Mouse (Mus musculus): Measurements from ENCODE around the gene Tnni2. TPM values are rescaled to one million over a fixed set of nuclear protein-coding genes. Genes with fewer than 3 reads are reported as not detected.
A peak's percentile ranks its signal among the peaks of the same experiment; 100 is the strongest.

Tnni2 gene
- polyA plus RNA-seq (2015; fragmentation: Nextera tagmentation; extraction: Ambion mirVana) = 17.6 and 61.1 TPM in 2 replicates

DNA sequence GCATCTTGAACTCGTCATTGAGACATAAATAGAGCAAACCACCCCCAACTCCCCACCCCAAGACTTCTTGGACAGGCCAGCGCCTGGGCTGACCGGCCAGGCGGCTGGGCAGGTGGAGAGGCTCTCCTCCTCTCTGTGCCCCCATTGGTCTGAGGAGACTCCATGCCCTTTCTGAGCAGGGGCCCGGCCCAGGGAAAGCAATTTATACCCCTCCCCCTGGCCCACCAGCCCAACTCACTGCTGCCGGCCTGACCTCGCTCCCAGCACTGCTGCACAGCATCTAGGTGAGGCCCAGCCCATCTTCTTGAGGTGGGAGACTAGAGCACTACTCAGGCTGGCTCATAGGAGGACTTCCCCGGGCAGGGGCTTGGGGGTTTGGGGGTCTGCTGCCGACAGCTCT, at the start of gene Tnni2:
Tnni2 (plus strand) TSS at position 224 of the 400 bp plus-strand sequence.
- Histone ChIP-seq H3K27ac (ENCODE audit: low read length) (peak within 1 kb of the TSS; percentile 50), H3K9ac (ENCODE audit: low read length) (peak within 1 kb of the TSS; percentile 63), H3K4me2 (ENCODE audit: low read depth, low read length) (no peak within 1 kb of the TSS), H3K36me3 (ENCODE audit: control insufficient read depth, insufficient read depth, low read length) (no peaks in the 10 kb centered on the region), H3K27me3 (ENCODE audit: control insufficient read depth, insufficient read depth, low read depth, low read length) (no peaks in the 10 kb centered on the region), H3K4me3 (ENCODE audit: low read length) (no peak within 1 kb of the TSS), H3K4me1 (replicated peaks; ENCODE audit: control insufficient read depth, insufficient read depth, low read length) (peaks cover 12% of the 10 kb centered on the region; the same call in 1 of the 2 replicates), H3K9me3 (ENCODE audit: control insufficient read depth, low read length) (no peaks in the 10 kb centered on the region)
- ATAC-seq (ENCODE audit: low read depth) = no peak
- WGBS = 77% methylated on average over 9 of the region's 9 CpGs

DNA sequence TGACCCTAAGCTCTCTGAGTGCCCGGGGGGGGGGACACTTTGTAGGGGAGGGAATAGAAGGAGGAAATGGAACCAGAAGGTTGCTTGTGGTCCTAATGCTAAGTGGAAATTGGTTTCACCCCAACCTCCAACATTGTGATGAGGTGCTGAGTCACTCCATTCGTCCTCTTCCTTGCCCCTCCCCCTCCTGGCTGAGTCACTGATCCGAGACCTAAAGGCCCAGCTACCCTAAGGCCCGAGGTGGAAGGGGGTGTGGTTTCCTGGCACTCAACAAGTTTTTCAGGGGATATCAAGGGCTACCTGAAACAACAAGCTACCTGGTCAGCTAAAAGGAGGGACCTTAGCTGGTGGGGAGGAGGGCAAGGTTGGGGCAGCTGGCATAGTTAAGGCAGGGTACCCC, 48.4 kb upstream of the Tnni2 start:
- Histone ChIP-seq H3K27me3 (ENCODE audit: control insufficient read depth, insufficient read depth, low read depth, low read length) (no peaks in the 10 kb centered on the region), H3K27ac (ENCODE audit: low read length) (no peak overlapping the region), H3K36me3 (ENCODE audit: control insufficient read depth, insufficient read depth, low read length) (no peaks in the 10 kb centered on the region), H3K9ac (ENCODE audit: low read length) (no peak overlapping the region), H3K4me3 (ENCODE audit: low read length) (no peak overlapping the region), H3K9me3 (ENCODE audit: control insufficient read depth, low read length) (no peaks in the 10 kb centered on the region), H3K4me1 (replicated peaks; ENCODE audit: control insufficient read depth, insufficient read depth, low read length) (0 out of 2 replicates have a peak, but pooled peaks cover 1% of the 10 kb centered on the region), H3K4me2 (ENCODE audit: low read depth, low read length) (no peak overlapping the region)
- 23% methylated on average over 4 of the region's 4 CpGs for WGBS
- no peak for ATAC-seq (ENCODE audit: low read depth)

DNA sequence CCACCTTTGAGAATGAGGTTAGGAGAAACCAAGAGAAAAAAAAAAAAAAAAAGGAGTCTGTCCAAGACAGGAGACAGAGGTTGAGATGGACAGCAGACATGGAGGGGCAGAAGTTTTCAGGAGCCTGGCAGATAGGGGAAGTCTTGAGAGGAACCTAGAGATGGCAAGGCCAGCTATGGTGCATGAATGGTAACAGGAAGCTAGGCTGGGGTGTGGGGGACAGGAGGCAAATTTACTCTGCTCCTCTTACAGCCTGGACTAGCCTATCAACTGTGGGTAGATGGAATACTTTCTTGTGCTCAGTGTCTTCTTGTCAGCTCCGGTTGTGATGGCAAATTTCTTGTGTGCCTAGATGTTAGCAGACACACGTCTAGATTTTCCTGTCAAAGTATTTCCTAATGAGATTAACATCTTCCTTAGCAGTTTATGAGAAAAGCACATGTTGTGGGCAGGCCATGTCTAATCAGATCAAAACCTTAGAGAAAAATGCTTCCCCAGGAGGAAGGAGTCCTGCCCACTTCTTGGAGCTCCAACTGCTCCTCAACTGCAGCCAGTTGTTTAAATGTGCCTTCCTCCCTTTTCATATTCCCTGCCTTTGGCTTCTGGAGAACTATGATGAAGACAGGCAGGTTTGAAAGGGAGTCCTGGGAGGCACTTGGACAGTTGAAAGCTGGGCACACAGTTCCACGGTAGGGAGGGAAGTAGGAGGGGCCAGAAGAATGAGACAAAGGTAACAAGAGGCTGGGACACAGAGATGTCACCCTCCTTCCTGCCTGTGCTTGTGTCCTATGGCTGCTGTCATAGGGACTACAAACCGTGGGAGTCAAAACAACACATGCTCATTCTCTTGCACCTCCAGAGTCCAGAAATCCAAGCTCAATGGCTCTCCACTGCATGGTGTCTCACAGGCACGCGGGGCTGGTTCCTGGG, 47.1 kb upstream of the Tnni2 start:
- H3K4me3 ChIP-seq (ENCODE audit: low read length) = no peak overlapping the region
- no peak overlapping the region for H3K27ac ChIP-seq (ENCODE audit: low read length)
- no peaks in the 10 kb centered on the region for H3K4me1 ChIP-seq (replicated peaks; ENCODE audit: control insufficient read depth, insufficient read depth, low read length)
- H3K27me3 ChIP-seq (ENCODE audit: control insufficient read depth, insufficient read depth, low read depth, low read length) = no peaks in the 10 kb centered on the region
- WGBS = 57% methylated on average over 6 of the region's 6 CpGs
- no peak overlapping the region for H3K9ac ChIP-seq (ENCODE audit: low read length)
- H3K9me3 ChIP-seq (ENCODE audit: control insufficient read depth, low read length) = no peaks in the 10 kb centered on the region
- no peak for ATAC-seq (ENCODE audit: low read depth)
- no peaks in the 10 kb centered on the region for H3K36me3 ChIP-seq (ENCODE audit: control insufficient read depth, insufficient read depth, low read length)
- H3K4me2 ChIP-seq (ENCODE audit: low read depth, low read length) = no peak overlapping the region

DNA sequence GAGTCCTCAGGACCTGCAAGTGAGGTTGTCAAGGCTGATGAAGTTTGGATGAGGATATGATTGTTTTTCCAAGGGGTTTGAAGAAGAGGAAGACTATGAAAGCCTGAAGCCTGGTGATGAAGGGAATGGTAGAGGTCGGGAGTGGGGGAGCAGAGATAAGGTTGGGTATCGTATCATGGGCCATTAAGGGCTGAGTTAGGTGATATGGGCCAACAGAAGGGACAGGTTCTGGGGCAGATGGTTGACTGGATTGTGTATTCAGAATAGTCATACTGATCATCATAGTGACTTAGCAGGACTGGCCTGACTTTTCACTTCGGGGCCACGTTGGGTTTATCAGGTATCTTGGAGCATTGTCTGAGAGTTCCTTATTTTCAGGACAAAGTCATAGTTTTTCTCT, 46.1 kb upstream of the Tnni2 start:
- 77% methylated on average over 4 of the region's 4 CpGs for WGBS
- Histone ChIP-seq H3K4me3 (ENCODE audit: low read length) (no peak overlapping the region), H3K9me3 (ENCODE audit: control insufficient read depth, low read length) (no peaks in the 10 kb centered on the region), H3K27ac (ENCODE audit: low read length) (no peak overlapping the region), H3K9ac (ENCODE audit: low read length) (no peak overlapping the region), H3K4me2 (ENCODE audit: low read depth, low read length) (no peak overlapping the region), H3K4me1 (replicated peaks; ENCODE audit: control insufficient read depth, insufficient read depth, low read length) (no peaks in the 10 kb centered on the region), H3K36me3 (ENCODE audit: control insufficient read depth, insufficient read depth, low read length) (no peaks in the 10 kb centered on the region), H3K27me3 (ENCODE audit: control insufficient read depth, insufficient read depth, low read depth, low read length) (no peaks in the 10 kb centered on the region)
- ATAC-seq (ENCODE audit: low read depth) = no peak

DNA sequence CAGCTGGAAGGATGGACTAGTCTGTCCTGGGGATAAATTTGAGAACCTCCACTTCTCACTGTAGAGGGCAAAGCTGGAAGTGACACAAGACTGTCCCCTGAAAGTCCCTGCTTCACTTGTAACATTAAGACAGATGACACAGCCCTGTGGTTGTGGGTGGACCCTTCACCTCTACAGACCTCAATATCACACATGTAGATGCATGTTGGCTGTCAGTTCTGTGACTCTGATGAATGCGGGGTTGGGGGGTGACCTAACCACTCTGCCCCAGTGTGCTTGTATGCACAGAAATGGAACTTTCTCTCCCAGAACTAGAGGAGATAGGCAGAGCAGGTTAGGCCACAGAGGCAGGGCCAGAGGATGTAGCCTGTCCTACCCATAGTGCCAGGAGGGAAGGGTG, 45.0 kb upstream of the Tnni2 start:
- Histone ChIP-seq H3K4me2 (ENCODE audit: low read depth, low read length) (no peak overlapping the region), H3K4me1 (replicated peaks; ENCODE audit: control insufficient read depth, insufficient read depth, low read length) (no peaks in the 10 kb centered on the region), H3K9me3 (ENCODE audit: control insufficient read depth, low read length) (no peaks in the 10 kb centered on the region), H3K27ac (ENCODE audit: low read length) (no peak overlapping the region), H3K36me3 (ENCODE audit: control insufficient read depth, insufficient read depth, low read length) (no peaks in the 10 kb centered on the region), H3K4me3 (ENCODE audit: low read length) (no peak overlapping the region), H3K9ac (ENCODE audit: low read length) (no peak overlapping the region), H3K27me3 (ENCODE audit: control insufficient read depth, insufficient read depth, low read depth, low read length) (no peaks in the 10 kb centered on the region)
- WGBS = 100% methylated on average over 1 of the region's 1 CpGs
- ATAC-seq (ENCODE audit: low read depth) = no peak

DNA sequence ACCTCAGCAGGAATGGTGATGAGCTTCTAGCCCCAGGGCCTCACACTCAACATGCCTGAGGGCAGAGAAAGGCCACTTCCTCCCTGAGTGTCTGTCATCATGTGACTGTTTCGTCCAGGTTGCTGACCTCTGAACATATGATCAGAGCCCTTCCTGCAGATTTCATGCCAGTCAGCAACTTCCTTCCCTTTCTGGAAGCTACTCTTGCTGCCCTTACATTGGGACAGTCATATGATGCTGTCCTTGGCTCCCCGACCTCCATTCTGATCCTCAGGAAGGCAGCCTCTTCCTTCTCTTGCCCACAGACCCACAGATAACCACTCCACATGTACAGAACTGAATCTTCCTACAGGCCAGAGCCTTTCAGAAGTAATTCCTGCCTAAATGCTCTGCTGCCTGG, 43.6 kb upstream of the Tnni2 start:
- ATAC-seq (ENCODE audit: low read depth) = peak; percentile 29; the same call in 1 of the 2 replicates
- no peaks in the 10 kb centered on the region for H3K27me3 ChIP-seq (ENCODE audit: control insufficient read depth, insufficient read depth, low read depth, low read length)
- H3K4me2 ChIP-seq (ENCODE audit: low read depth, low read length) = no peak overlapping the region
- H3K4me1 ChIP-seq (replicated peaks; ENCODE audit: control insufficient read depth, insufficient read depth, low read length) = no peaks in the 10 kb centered on the region
- no peak overlapping the region for H3K4me3 ChIP-seq (ENCODE audit: low read length)
- H3K9ac ChIP-seq (ENCODE audit: low read length) = no peak overlapping the region
- 41% methylated on average over 2 of the region's 2 CpGs for WGBS
- no peak overlapping the region for H3K27ac ChIP-seq (ENCODE audit: low read length)
- H3K9me3 ChIP-seq (ENCODE audit: control insufficient read depth, low read length) = no peaks in the 10 kb centered on the region
- H3K36me3 ChIP-seq (ENCODE audit: control insufficient read depth, insufficient read depth, low read length) = no peaks in the 10 kb centered on the region

DNA sequence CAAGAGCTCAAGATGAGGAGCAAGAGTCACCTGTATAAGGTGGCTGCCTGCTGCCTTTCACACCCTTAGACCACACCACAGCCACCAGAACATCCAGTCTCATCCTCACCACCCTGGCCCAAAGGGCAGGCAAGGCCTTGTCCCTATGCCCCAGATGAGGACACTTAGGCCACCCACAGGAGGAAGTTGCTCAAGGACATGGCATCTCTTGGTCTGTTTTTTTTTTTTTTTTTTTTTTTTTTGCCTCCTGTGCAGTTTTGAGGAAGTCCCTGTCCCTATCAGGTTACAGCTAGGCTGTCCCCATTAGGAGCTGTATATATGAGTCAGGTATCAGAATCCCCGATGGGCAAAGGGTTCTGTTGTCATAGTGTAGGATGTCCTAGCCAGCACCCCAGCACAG, 42.4 kb upstream of the Tnni2 start:
- no peaks in the 10 kb centered on the region for H3K9me3 ChIP-seq (ENCODE audit: control insufficient read depth, low read length)
- 62% methylated on average over 1 of the region's 1 CpGs for WGBS

DNA sequence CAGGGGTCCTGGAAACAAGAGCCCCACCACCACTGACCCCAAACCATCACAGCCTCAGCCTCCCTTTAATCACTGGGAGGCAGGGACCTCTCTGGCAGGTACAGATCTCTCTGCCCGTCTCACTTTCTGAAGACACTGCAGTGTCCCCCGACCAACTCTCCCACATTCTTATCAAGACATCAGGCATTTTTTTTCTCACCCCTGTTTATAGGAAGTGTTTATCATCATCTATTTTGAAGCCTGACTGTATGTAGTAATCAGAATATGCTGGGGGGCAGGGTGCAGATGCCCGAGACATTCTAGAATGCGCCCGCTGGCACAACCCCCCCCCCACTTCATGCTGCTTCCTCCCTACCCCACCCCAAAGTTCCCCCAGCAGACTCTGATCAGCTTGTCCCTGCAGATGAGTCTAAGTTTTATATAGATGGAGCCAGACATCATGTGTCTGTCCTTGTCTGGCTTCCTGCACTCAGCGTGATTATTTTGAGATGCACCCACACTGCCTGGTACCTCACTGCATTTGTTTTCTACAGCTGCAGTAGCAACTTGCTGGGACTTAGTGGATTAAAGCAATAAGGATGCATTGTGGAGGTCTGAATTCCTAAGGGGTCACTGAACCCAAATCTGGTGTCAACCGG, 41.4 kb upstream of the Tnni2 start:
- Histone ChIP-seq H3K27me3 (ENCODE audit: control insufficient read depth, insufficient read depth, low read depth, low read length) (no peaks in the 10 kb centered on the region), H3K36me3 (ENCODE audit: control insufficient read depth, insufficient read depth, low read length) (no peaks in the 10 kb centered on the region), H3K4me2 (ENCODE audit: low read depth, low read length) (no peak overlapping the region), H3K4me3 (ENCODE audit: low read length) (no peak overlapping the region), H3K9me3 (ENCODE audit: control insufficient read depth, low read length) (no peaks in the 10 kb centered on the region), H3K27ac (ENCODE audit: low read length) (no peak overlapping the region), H3K4me1 (replicated peaks; ENCODE audit: control insufficient read depth, insufficient read depth, low read length) (no peaks in the 10 kb centered on the region), H3K9ac (ENCODE audit: low read length) (no peak overlapping the region)
- no peak for ATAC-seq (ENCODE audit: low read depth)
- 62% methylated on average over 7 of the region's 7 CpGs for WGBS

More for the DNA sequence above, 42.4 kb upstream of the Tnni2 start:
- H3K4me1 ChIP-seq (replicated peaks; ENCODE audit: control insufficient read depth, insufficient read depth, low read length) = no peaks in the 10 kb centered on the region
- no peak overlapping the region for H3K4me3 ChIP-seq (ENCODE audit: low read length)
- no peak overlapping the region for H3K4me2 ChIP-seq (ENCODE audit: low read depth, low read length)
- H3K9ac ChIP-seq (ENCODE audit: low read length) = no peak overlapping the region
- H3K36me3 ChIP-seq (ENCODE audit: control insufficient read depth, insufficient read depth, low read length) = no peaks in the 10 kb centered on the region
- ATAC-seq (ENCODE audit: low read depth) = no peak
- no peak overlapping the region for H3K27ac ChIP-seq (ENCODE audit: low read length)
- no peaks in the 10 kb centered on the region for H3K27me3 ChIP-seq (ENCODE audit: control insufficient read depth, insufficient read depth, low read depth, low read length)

DNA sequence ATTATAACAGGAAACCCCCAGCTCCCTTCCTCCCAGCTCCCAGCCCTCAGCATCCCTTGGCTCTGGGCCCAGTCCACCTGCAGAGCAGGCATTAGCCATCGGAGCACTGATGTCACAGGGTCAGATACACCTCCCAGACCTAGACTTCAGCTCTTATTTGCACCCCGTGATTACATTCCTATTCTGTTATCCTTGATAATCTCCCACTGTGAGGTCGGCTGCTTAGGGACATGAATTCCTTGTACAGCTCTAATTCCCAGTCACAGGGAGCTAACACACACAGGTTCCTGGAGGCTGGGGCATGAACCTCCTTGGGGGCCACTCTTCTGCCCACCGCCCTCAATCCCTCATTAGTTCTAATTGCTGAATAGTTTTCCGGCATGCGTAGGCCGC, 40.9 kb upstream of the Tnni2 start:
- Histone ChIP-seq H3K36me3 (ENCODE audit: control insufficient read depth, insufficient read depth, low read length) (no peaks in the 10 kb centered on the region), H3K9me3 (ENCODE audit: control insufficient read depth, low read length) (no peaks in the 10 kb centered on the region)
- ATAC-seq (ENCODE audit: low read depth) = no peak

More for the DNA sequence above, 40.9 kb upstream of the Tnni2 start:
- 60% methylated on average over 7 of the region's 7 CpGs for WGBS
- Histone ChIP-seq H3K4me1 (replicated peaks; ENCODE audit: control insufficient read depth, insufficient read depth, low read length) (no peaks in the 10 kb centered on the region), H3K27me3 (ENCODE audit: control insufficient read depth, insufficient read depth, low read depth, low read length) (no peaks in the 10 kb centered on the region), H3K4me2 (ENCODE audit: low read depth, low read length) (no peak overlapping the region), H3K4me3 (ENCODE audit: low read length) (no peak overlapping the region), H3K27ac (ENCODE audit: low read length) (no peak overlapping the region), H3K9ac (ENCODE audit: low read length) (no peak overlapping the region)
